Mouse (Mus musculus) forebrain, embryonic 13.5 days (tissue): ENCODE data around the gene Tnnc1. TPM values are rescaled to one million over a fixed set of nuclear protein-coding genes. Genes with fewer than 3 reads are reported as not detected.

Experiments used
- ATAC-seq: fragments of 200-750 bp; cut with Nextera tagmentation; 2 replicates; pipeline ENCODE4 v1.8.0; 2017
- H3K27ac ChIP-seq: fragments of 300-500 bp; sonication (generic); 2 replicates; pipeline ENCODE4 v1.5.1; 2015; ENCODE audit warnings: inconsistent platforms, mild to moderate bottlenecking, moderate library complexity
- H3K27me3 ChIP-seq: fragments of 300-500 bp; sonication (generic); 2 replicates; pipeline ENCODE4 v1.6.1; 2015; ENCODE audit warnings: mild to moderate bottlenecking, inconsistent platforms
- H3K36me3 ChIP-seq: fragments of 300-500 bp; sonication (generic); 2 replicates; pipeline ENCODE4 v1.6.1; 2015; ENCODE audit warnings: mild to moderate bottlenecking, inconsistent platforms; ENCODE audit not compliant: poor library complexity, severe bottlenecking
- H3K4me1 ChIP-seq: fragments of 300-500 bp; sonication (generic); 2 replicates; pipeline ENCODE4 v1.6.1; 2015; ENCODE audit warnings: inconsistent platforms
- H3K4me2 ChIP-seq: fragments of 300-500 bp; sonication (generic); 2 replicates; pipeline ENCODE4 v1.6.1; 2015; ENCODE audit warnings: inconsistent platforms, mild to moderate bottlenecking, moderate library complexity
- H3K4me3 ChIP-seq: fragments of 300-500 bp; sonication (generic); 2 replicates; pipeline ENCODE4 v1.5.1; 2015; ENCODE audit warnings: mild to moderate bottlenecking, inconsistent platforms
- H3K9ac ChIP-seq: fragments of 300-500 bp; sonication (generic); 2 replicates; pipeline ENCODE4 v1.6.1; 2015; ENCODE audit warnings: mild to moderate bottlenecking, inconsistent platforms
- H3K9me3 ChIP-seq: fragments of 300-500 bp; sonication (generic); replicated peaks from 2 replicates; pipeline ENCODE4 v1.6.1; 2016; ENCODE audit warnings: inconsistent platforms
- WGBS: fragments of 180-500 bp; shearing (Covaris S2); methylation state at CpG from one replicate; pipeline ENCODE4 v1.1.7; 2015; 5-methylcytosine and 5-hydroxymethylcytosine counted together
- polyA plus RNA-seq: library from polyadenylated mRNA; unstranded; fragments of >200 nt; fragmentation: Nextera tagmentation; extraction: Ambion mirVana; gene quantifications from 2 replicates; pipeline ENCODE4 v1.2.1, GENCODE M21; 2015

Tnnc1 gene
- polyA plus RNA-seq, 1 experiment from 2014 or later, result 0.84 TPM

GRCm38 (mm10) chr14:31245946-31246345, 37.8 kb downstream of the Tnnc1 start:
- Histone ChIP-seq H3K36me3 (no peaks in the 10 kb centered on the region), H3K27me3 (no peaks in the 10 kb centered on the region), H3K9ac (no peak overlapping the region), H3K4me1 (peaks cover 6% of the 10 kb centered on the region), H3K4me3 (no peak overlapping the region), H3K9me3 (no peaks in the 10 kb centered on the region), H3K27ac (no peak overlapping the region), H3K4me2 (no peak overlapping the region)
- no peak for ATAC-seq
- 74% methylated on average over 1 of the region's 1 CpGs for WGBS

- Histone ChIP-seq H3K27me3 (no peaks in the 10 kb centered on the region), H3K4me1 (peaks cover 19% of the 10 kb centered on the region), H3K9me3 (no peaks in the 10 kb centered on the region), H3K4me3 (no peak overlapping the region), H3K27ac (no peak overlapping the region), H3K9ac (no peak overlapping the region), H3K4me2 (no peak overlapping the region), H3K36me3 (peaks cover 9% of the 10 kb centered on the region)
- no peak for ATAC-seq
- WGBS, result 93% methylated on average over 6 of the region's 6 CpGs
These were observed 40.3 kb downstream of the Tnnc1 start for GRCm38 (mm10) chr14:31248396-31248795.

DNA sequence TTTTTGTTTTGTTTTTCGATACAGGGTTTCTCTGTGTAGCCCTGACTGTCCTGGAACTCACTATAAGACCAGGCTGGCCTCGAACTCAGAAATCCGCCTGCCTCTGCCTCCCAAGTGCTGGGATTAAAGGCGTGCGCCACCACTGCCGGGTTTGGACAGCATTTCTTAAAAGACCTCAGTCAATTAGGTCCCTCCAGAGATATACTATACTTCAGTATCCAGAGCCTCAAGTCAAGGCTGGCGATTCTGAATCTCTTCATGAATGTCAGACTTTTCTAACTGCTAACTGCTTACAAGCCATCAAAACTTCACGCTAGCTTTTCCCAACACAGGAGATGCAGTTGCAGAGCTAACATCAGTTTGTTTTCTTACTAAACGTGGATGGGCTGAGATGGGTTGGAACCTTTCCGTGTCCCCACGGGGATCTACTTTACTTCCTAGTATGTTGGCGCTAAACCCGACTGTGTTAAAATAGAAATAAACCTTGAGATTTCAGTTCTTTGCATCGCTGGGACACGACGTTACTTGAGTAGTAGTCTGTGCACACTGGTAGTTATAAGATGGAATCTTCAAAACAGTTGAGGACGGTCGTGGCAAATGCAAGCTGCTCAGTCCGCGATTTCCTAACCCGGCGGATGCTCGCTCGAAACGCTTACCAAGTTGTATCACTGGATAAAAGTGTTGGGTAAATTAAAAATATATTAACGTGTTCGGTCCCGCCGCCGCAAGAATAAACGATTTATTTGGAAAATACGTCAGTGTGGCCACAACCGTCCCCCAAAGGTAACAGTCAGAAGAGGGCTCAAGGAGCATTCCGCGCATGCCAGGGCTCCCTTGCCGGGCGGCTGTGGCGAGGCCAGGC, 42.3 kb downstream of the Tnnc1 start:
- Histone ChIP-seq H3K9ac (peak overlapping the region; percentile 96), H3K9me3 (no peaks in the 10 kb centered on the region), H3K36me3 (peaks cover 30% of the 10 kb centered on the region), H3K4me2 (peak overlapping the region; percentile 84), H3K27me3 (no peaks in the 10 kb centered on the region), H3K27ac (peak overlapping the region; percentile 86), H3K4me3 (peak overlapping the region; percentile 62), H3K4me1 (peaks cover 19% of the 10 kb centered on the region)
- peak; percentile 88 for ATAC-seq
- 23% methylated on average over 38 of the region's 38 CpGs for WGBS

GRCm38 (mm10) chr14:31251084-31251604, 43.0 kb downstream of the Tnnc1 start, which contains the start of the genes Phf7 and Bap1:
Gene Phf7 (minus strand): TSS chr14:31251317.
Gene Bap1 (plus strand): TSS chr14:31251450.
- peak within 1 kb of the TSS; percentile 62 for H3K4me3 ChIP-seq
- under 1% methylated on average over 75 of the region's 75 CpGs for WGBS
- H3K36me3 ChIP-seq, result peaks cover 37% of the 10 kb centered on the region
- peak within 1 kb of the TSS; percentile 86 for H3K27ac ChIP-seq
- no peaks in the 10 kb centered on the region for H3K9me3 ChIP-seq
- peaks cover 19% of the 10 kb centered on the region for H3K4me1 ChIP-seq
- peak within 1 kb of the TSS; percentile 96 for H3K9ac ChIP-seq
- H3K27me3 ChIP-seq, result no peaks in the 10 kb centered on the region
- peak; percentile 97 for ATAC-seq
- H3K4me2 ChIP-seq, result peak within 1 kb of the TSS; percentile 84

GRCm38 (mm10) chr14:31251626-31252025, 43.5 kb downstream of the Tnnc1 start:
- peak overlapping the region; percentile 96 for H3K9ac ChIP-seq
- no peaks in the 10 kb centered on the region for H3K9me3 ChIP-seq
- H3K4me3 ChIP-seq, result peak overlapping the region; percentile 62
- ATAC-seq, result no peak
- peak overlapping the region; percentile 84 for H3K4me2 ChIP-seq
- peaks cover 42% of the 10 kb centered on the region for H3K36me3 ChIP-seq
- no peaks in the 10 kb centered on the region for H3K27me3 ChIP-seq
- H3K4me1 ChIP-seq, result peaks cover 19% of the 10 kb centered on the region
- 3% methylated on average over 18 of the region's 18 CpGs for WGBS
- H3K27ac ChIP-seq, result peak overlapping the region; percentile 40; the same call in 1 of the 2 replicates

DNA sequence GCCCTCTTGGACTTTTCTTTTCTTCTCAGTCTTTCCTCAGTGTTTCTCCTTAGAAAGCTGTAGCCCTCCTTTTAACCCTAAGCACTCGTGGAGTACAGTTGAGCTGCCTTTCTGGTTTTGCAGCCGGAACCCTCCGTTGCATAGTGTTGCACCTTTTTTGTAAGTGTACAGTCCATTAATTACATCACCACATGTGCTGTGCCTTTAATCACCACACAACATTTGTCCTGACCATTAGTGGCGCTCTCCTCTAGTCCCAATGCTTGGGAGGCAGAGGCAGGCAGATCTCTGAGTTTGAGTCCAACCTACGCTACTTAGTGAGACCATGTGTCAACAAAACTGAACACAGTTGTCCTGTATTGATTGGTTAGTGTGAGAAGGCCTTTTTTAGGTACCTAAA, 44.0 kb downstream of the Tnnc1 start:
- Histone ChIP-seq H3K4me1 (peaks cover 19% of the 10 kb centered on the region), H3K4me2 (peak overlapping the region; percentile 84), H3K27ac (no peak overlapping the region), H3K9ac (peak overlapping the region; percentile 96), H3K4me3 (peak overlapping the region; percentile 62), H3K36me3 (peaks cover 46% of the 10 kb centered on the region), H3K9me3 (no peaks in the 10 kb centered on the region), H3K27me3 (no peaks in the 10 kb centered on the region)
- WGBS, result 87% methylated on average over 5 of the region's 5 CpGs
- ATAC-seq, result no peak

DNA sequence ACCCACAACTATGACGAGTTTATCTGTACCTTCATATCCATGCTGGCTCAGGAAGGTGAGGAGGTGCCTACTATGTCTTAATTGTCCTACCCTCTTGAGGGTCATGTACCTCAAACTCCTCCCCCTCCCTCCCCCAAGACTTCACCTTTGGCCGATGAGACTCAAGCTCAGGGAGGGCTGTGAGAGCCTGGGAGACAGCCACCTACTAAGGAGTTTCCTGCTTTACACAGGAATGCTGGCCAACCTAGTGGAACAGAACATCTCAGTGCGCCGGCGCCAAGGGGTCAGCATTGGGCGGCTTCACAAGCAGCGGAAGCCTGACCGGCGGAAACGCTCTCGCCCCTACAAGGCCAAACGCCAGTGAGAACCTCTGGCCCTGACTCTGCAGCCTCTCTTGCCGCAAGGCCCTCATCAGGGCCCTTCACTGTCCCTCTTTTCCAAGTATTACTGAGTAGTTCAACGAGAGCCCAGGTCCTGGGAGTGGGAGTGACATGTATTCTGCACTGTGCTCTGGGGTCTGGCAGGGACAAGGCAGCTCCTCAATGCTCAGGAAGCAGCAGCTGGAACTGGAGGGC, 50.5 kb downstream of the Tnnc1 start:
- peaks cover 97% of the 10 kb centered on the region for H3K36me3 ChIP-seq
- ATAC-seq, result no peak
- no peak overlapping the region for H3K9ac ChIP-seq
- H3K4me1 ChIP-seq, result no peaks in the 10 kb centered on the region
- H3K4me2 ChIP-seq, result no peak overlapping the region
- WGBS, result 98% methylated on average over 14 of the region's 14 CpGs
- H3K9me3 ChIP-seq, result no peaks in the 10 kb centered on the region
- no peaks in the 10 kb centered on the region for H3K27me3 ChIP-seq
- no peak overlapping the region for H3K4me3 ChIP-seq
- no peak overlapping the region for H3K27ac ChIP-seq

DNA sequence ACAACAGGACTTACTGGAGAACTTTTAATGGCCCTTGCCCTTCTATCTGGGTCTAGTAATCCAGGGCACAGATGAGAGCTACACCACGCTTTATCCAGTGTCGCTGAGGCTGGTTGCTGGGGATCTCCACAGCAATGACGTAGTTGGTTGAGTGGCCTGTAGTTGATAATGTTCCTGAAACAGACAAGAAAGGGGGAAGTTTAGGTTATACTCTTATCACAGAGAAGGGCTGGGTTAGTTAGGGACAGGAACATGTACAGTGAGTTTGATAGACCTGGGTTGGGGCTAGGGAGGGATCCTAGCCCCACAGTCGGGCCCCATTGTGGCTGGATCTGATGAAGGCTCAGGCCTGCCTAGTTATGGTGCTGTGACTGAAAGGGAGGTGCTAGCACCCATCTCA, 52.3 kb downstream of the Tnnc1 start:
- H3K36me3 ChIP-seq, result peaks cover 82% of the 10 kb centered on the region
- ATAC-seq, result no peak
- no peak overlapping the region for H3K9ac ChIP-seq
- no peak overlapping the region for H3K4me2 ChIP-seq
- no peaks in the 10 kb centered on the region for H3K4me1 ChIP-seq
- H3K27ac ChIP-seq, result no peak overlapping the region
- no peaks in the 10 kb centered on the region for H3K9me3 ChIP-seq
- H3K27me3 ChIP-seq, result no peaks in the 10 kb centered on the region
- WGBS, result 97% methylated on average over 4 of the region's 4 CpGs
- no peak overlapping the region for H3K4me3 ChIP-seq

DNA sequence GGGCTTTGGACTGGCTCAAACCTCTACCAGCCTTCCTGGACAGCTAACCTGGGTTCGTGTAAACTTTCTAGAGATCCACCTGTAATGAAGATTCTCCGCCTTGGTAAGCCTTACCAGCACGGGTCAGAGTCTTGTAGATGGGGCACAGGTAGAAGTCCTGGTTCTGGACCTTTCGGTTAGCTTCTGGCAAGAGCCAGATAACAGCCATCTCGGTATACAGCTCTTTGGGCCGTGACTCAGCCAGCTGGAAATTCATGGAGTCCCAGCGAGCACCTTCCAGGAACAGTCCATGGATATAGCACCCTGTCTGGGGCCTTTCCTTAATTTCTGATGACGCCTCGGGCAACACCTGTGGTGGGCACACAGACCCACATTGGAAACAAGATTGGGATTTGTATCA, 52.8 kb downstream of the Tnnc1 start:
- H3K4me2 ChIP-seq, result no peak overlapping the region
- H3K9me3 ChIP-seq, result no peaks in the 10 kb centered on the region
- peaks cover 76% of the 10 kb centered on the region for H3K36me3 ChIP-seq
- no peaks in the 10 kb centered on the region for H3K4me1 ChIP-seq
- H3K4me3 ChIP-seq, result no peak overlapping the region
- no peak for ATAC-seq
- no peak overlapping the region for H3K27ac ChIP-seq
- 93% methylated on average over 9 of the region's 9 CpGs for WGBS
- no peak overlapping the region for H3K9ac ChIP-seq
- H3K27me3 ChIP-seq, result no peaks in the 10 kb centered on the region

Other genes with a start within 250 kb of the Tnnc1 start
- gene Glt8d1, start 206.9 kb upstream of the Tnnc1 start, polyA plus RNA-seq, result 56.4 and 63.1 TPM in 2 replicates
- 294 and 323 TPM in 2 replicates for gene Spcs1, start 206.6 kb upstream of the Tnnc1 start, polyA plus RNA-seq
- 166 and 170 TPM in 2 replicates for gene Pbrm1, start 189.2 kb upstream of the Tnnc1 start, polyA plus RNA-seq
- gene Gnl3, start 189.2 kb upstream of the Tnnc1 start, polyA plus RNA-seq, result 76.7 and 80.8 TPM in 2 replicates
- gene Smim4, start 79.4 kb upstream of the Tnnc1 start, polyA plus RNA-seq, result 76.6 and 82.2 TPM in 2 replicates
- gene Nt5dc2, start 77.3 kb upstream of the Tnnc1 start, polyA plus RNA-seq, result 306 and 325 TPM in 2 replicates
- gene Stab1, start 39.7 kb upstream of the Tnnc1 start, polyA plus RNA-seq, result 13.5 and 16.3 TPM in 2 replicates
- 298 and 341 TPM in 2 replicates for gene Nisch, start 8.6 kb downstream of the Tnnc1 start, polyA plus RNA-seq
- gene Sema3g, start 9.5 kb downstream of the Tnnc1 start, polyA plus RNA-seq, result 0.57 and 0.58 TPM in 2 replicates
- gene Phf7, start 43.0 kb downstream of the Tnnc1 start, polyA plus RNA-seq, result 13.2 and 14.7 TPM in 2 replicates
- gene Bap1, start 43.1 kb downstream of the Tnnc1 start, polyA plus RNA-seq, result 128 and 139 TPM in 2 replicates
- gene Dnah1, start 115.6 kb downstream of the Tnnc1 start, polyA plus RNA-seq, result 3.8 and 5.1 TPM in 2 replicates
- 44.2 and 48.7 TPM in 2 replicates for gene Capn7, start 128.3 kb downstream of the Tnnc1 start, polyA plus RNA-seq
- 66.9 and 75.0 TPM in 2 replicates for gene Sh3bp5, start 227.8 kb downstream of the Tnnc1 start, polyA plus RNA-seq